Mouse (Mus musculus): ENCODE measurements around the gene Exosc1. TPM values are rescaled to one million over a fixed set of nuclear protein-coding genes. Genes with fewer than 3 reads are reported as not detected.

Gene Exosc1
- total and polyA plus RNA-seq, 3 experiments = 56.6 to 109 (median 68.6) TPM

DNA sequence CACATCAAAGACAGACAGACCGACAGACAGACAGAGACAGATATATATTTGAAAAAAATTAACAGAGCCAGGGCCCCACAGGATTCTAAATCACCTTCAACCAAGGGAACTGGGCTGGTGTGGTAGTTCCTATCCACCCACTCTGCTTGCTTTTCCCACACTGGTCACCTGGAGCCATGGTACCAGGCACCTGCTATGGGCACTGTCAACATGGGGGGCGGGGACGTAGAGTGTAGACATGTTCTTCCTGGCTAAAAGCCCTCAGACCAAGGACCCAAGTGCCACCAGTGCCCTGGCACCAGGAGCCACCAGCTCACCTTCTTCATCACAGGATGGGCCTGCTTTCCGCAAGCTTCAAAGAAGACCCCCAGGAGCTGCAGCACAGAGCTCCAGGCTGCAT is 51.4 kb downstream of the Exosc1 start:
- Histone ChIP-seq H3K79me2 (replicated peaks; ENCODE audit: control insufficient read depth, extremely low read depth, insufficient read depth, poor library complexity, severe bottlenecking) (no peaks in the 10 kb centered on the region), H3K27ac (ENCODE audit: insufficient read depth, low read depth) (no peak overlapping the region), H3K9ac (ENCODE audit: insufficient read depth, low read depth) (no peak overlapping the region), H3K9me3 (replicated peaks; ENCODE audit: low read length) (no peaks in the 10 kb centered on the region), H3K27me3 (replicated peaks) (no peaks in the 10 kb centered on the region), H3K36me3 (replicated peaks in 1 of 2; ENCODE audit: control insufficient read depth in 1 of 2, insufficient read depth in 1 of 2, low read length in 1 of 2) (peaks cover 70 to 94% of the 10 kb centered on the region in 2 experiments), H3K4me3 (replicated peaks in 1 of 3; ENCODE audit: low read depth in 2 of 3, low read length in 2 of 3, poor library complexity in 1 of 3) (no peak overlapping the region), H3K4me2 (ENCODE audit: insufficient read depth, low read depth, poor library complexity, severe bottlenecking) (no peak overlapping the region), H3K4me1 (ENCODE audit: control insufficient read depth in 1 of 2, insufficient read depth in 2 of 2) (no peaks in the 10 kb centered on the region)
- in situ Hi-C loops (cut with MboI; ENCODE audit: low pct_ligation_motif_present, low pct_unique_long_range_greater_than_20kb, low sequenced_read_pairs) = no loop called here
- dilution Hi-C loops (cut with MboI; ENCODE audit: extremely low pct_ligation_motif_present, extremely low pct_unique_long_range_greater_than_20kb, low sequenced_read_pairs) = no loop called here
- no peak for TF ChIP-seq CTCF (conservative IDR thresholded peaks at IDR 0.05 in 1 of 2, IDR thresholded peaks at IDR 0.05 in 1 of 2; ENCODE audit: low read depth in 2 of 2, low read length in 2 of 2)
- TF ChIP-seq POLR2A (IDR thresholded peaks at IDR 0.05; ENCODE audit: low read depth, low read length) = no peak
- no peak for TF ChIP-seq RAD21 (IDR thresholded peaks at IDR 0.05; ENCODE audit: low read depth, low read length)
- DNase-seq (ENCODE audit: extremely low read depth) = no peak

DNA sequence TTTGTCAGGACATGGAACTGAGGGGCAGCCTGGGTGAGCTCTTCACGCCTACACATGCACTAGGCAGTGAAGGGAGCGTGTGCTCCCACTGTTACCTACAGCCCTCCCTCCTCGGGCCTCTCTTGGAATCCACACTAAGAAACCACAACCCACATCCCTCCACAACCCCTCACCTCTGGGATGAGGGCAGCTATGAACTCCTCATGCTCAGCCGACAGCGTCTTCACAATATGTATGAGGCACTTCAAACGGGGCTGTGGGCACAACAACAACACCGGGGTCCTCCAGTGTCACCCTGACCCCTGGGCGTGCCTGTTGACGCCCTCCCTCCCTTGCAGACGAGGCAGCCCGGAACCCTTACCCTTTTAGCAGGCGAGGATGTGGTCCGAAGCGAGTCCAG is 58.9 kb downstream of the Exosc1 start:
- in situ Hi-C loops (cut with MboI; ENCODE audit: low pct_ligation_motif_present, low pct_unique_long_range_greater_than_20kb, low sequenced_read_pairs) = no loop called here

More for the DNA sequence above, 58.9 kb downstream of the Exosc1 start:
- TF ChIP-seq ZMIZ1 (IDR thresholded peaks at IDR 0.05; ENCODE audit: low read depth, low read length) (no peak), ETS1 (conservative IDR thresholded peaks at IDR 0.05; ENCODE audit: low read depth, low read length) (no peak), RCOR1 (conservative IDR thresholded peaks at IDR 0.05; ENCODE audit: low read depth, low read length) (no peak), KAT2A (IDR thresholded peaks at IDR 0.05; ENCODE audit: insufficient replicate concordance, low read length) (no peak), ELF1 (IDR thresholded peaks at IDR 0.05; ENCODE audit: low read depth, low read length) (no peak), TCF12 (IDR thresholded peaks at IDR 0.05; ENCODE audit: low read depth, low read length) (no peak), MAZ (IDR thresholded peaks at IDR 0.05; ENCODE audit: low read depth, low read length) (no peak), MYC (IDR thresholded peaks at IDR 0.05; ENCODE audit: low read depth, low read length) (no peak), E2F4 (IDR thresholded peaks at IDR 0.05; ENCODE audit: insufficient replicate concordance, low read depth, low read length) (no peak)
- H3K4me2 ChIP-seq (ENCODE audit: insufficient read depth, low read depth, poor library complexity, severe bottlenecking) = no peak overlapping the region
- H3K9me3 ChIP-seq (replicated peaks; ENCODE audit: low read length) = no peaks in the 10 kb centered on the region
- H3K9ac ChIP-seq (ENCODE audit: insufficient read depth, low read depth) = no peak overlapping the region
- dilution Hi-C loops (cut with MboI; ENCODE audit: extremely low pct_ligation_motif_present, extremely low pct_unique_long_range_greater_than_20kb, low sequenced_read_pairs) = no loop called here
- no peaks in the 10 kb centered on the region for H3K27me3 ChIP-seq (replicated peaks)
- H3K4me1 ChIP-seq (ENCODE audit: control insufficient read depth in 1 of 2, insufficient read depth in 2 of 2) = no peaks in the 10 kb centered on the region
- H3K79me2 ChIP-seq (replicated peaks; ENCODE audit: control insufficient read depth, extremely low read depth, insufficient read depth, poor library complexity, severe bottlenecking) = no peaks in the 10 kb centered on the region
- no peak for DNase-seq (ENCODE audit: extremely low read depth)
- no peak overlapping the region for H3K27ac ChIP-seq (ENCODE audit: insufficient read depth, low read depth)
- no peak overlapping the region for H3K4me3 ChIP-seq (replicated peaks in 1 of 3; ENCODE audit: low read depth in 2 of 3, low read length in 2 of 3, poor library complexity in 1 of 3)
- H3K36me3 ChIP-seq (replicated peaks in 1 of 2; ENCODE audit: control insufficient read depth in 1 of 2, insufficient read depth in 1 of 2, low read length in 1 of 2) = peaks cover 70 to 88% of the 10 kb centered on the region in 2 experiments

Other genes with a start within 250 kb of the Exosc1 start
- gene Slit1, start 189.8 kb downstream of the Exosc1 start, total RNA-seq (2012; rRNA removed) = 0.21 and 0.30 TPM in 2 replicates
- gene Slit1, start 189.8 kb downstream of the Exosc1 start, total RNA-seq (2014; rRNA removed) = 0.05 TPM in 1 of 2 replicates, not detected in the other
- gene Slit1, start 189.8 kb downstream of the Exosc1 start, polyA plus RNA-seq (2012; ENCODE audit: insufficient read length, low read depth) = 0.16 TPM in 1 of 2 replicates, not detected in the other
- 20.4 TPM in 2 replicates for gene Arhgap19, start 131.4 kb downstream of the Exosc1 start, total RNA-seq (2012; rRNA removed)
- 36.8 and 37.9 TPM in 2 replicates for gene Arhgap19, start 131.4 kb downstream of the Exosc1 start, total RNA-seq (2014; rRNA removed)
- 27.8 and 30.1 TPM in 2 replicates for gene Arhgap19, start 131.4 kb downstream of the Exosc1 start, polyA plus RNA-seq (2012; ENCODE audit: insufficient read length, low read depth)
- 0.80 and 2.0 TPM in 2 replicates for gene Frat1, start 103.5 kb downstream of the Exosc1 start, total RNA-seq (2012; rRNA removed)
- 0.70 and 0.96 TPM in 2 replicates for gene Frat1, start 103.5 kb downstream of the Exosc1 start, total RNA-seq (2014; rRNA removed)
- gene Frat1, start 103.5 kb downstream of the Exosc1 start, polyA plus RNA-seq (2012; ENCODE audit: insufficient read length, low read depth) = 0.64 and 0.94 TPM in 2 replicates
- gene Frat2, start 85.3 kb downstream of the Exosc1 start, total RNA-seq (2012; rRNA removed) = 0.67 and 1.0 TPM in 2 replicates
- 0.55 and 0.68 TPM in 2 replicates for gene Frat2, start 85.3 kb downstream of the Exosc1 start, total RNA-seq (2014; rRNA removed)
- gene Frat2, start 85.3 kb downstream of the Exosc1 start, polyA plus RNA-seq (2012; ENCODE audit: insufficient read length, low read depth) = 1.2 and 1.3 TPM in 2 replicates
- gene Rrp12, start 37.2 kb downstream of the Exosc1 start, total RNA-seq (2012; rRNA removed) = 42.5 and 58.0 TPM in 2 replicates
- 20.1 and 22.0 TPM in 2 replicates for gene Rrp12, start 37.2 kb downstream of the Exosc1 start, total RNA-seq (2014; rRNA removed)
- 62.4 and 64.3 TPM in 2 replicates for gene Rrp12, start 37.2 kb downstream of the Exosc1 start, polyA plus RNA-seq (2012; ENCODE audit: insufficient read length, low read depth)
- 736 and 928 TPM in 2 replicates for gene Pgam1, start 21.5 kb downstream of the Exosc1 start, total RNA-seq (2012; rRNA removed)
- 1,480 and 1,507 TPM in 2 replicates for gene Pgam1, start 21.5 kb downstream of the Exosc1 start, total RNA-seq (2014; rRNA removed)
- 870 and 932 TPM in 2 replicates for gene Pgam1, start 21.5 kb downstream of the Exosc1 start, polyA plus RNA-seq (2012; ENCODE audit: insufficient read length, low read depth)
- 45.5 and 49.6 TPM in 2 replicates for gene Zdhhc16, start 57 bp upstream of the Exosc1 start, total RNA-seq (2012; rRNA removed)
- 29.9 and 30.3 TPM in 2 replicates for gene Zdhhc16, start 57 bp upstream of the Exosc1 start, total RNA-seq (2014; rRNA removed)
- gene Zdhhc16, start 57 bp upstream of the Exosc1 start, polyA plus RNA-seq (2012; ENCODE audit: insufficient read length, low read depth) = 51.1 and 54.3 TPM in 2 replicates
- 26.2 and 32.1 TPM in 2 replicates for gene Mms19, start 47.7 kb upstream of the Exosc1 start, total RNA-seq (2012; rRNA removed)
- 34.4 and 43.3 TPM in 2 replicates for gene Mms19, start 47.7 kb upstream of the Exosc1 start, total RNA-seq (2014; rRNA removed)
- gene Mms19, start 47.7 kb upstream of the Exosc1 start, polyA plus RNA-seq (2012; ENCODE audit: insufficient read length, low read depth) = 36.5 and 46.3 TPM in 2 replicates
- 3.1 and 3.6 TPM in 2 replicates for gene Ubtd1, start 48.3 kb upstream of the Exosc1 start, total RNA-seq (2012; rRNA removed)
- 3.1 and 3.4 TPM in 2 replicates for gene Ubtd1, start 48.3 kb upstream of the Exosc1 start, total RNA-seq (2014; rRNA removed)
- gene Ubtd1, start 48.3 kb upstream of the Exosc1 start, polyA plus RNA-seq (2012; ENCODE audit: insufficient read length, low read depth) = 5.5 and 5.8 TPM in 2 replicates
- gene Ankrd2, start 102.6 kb upstream of the Exosc1 start, total RNA-seq (2012; rRNA removed) = not detected in 2 replicates
- gene Ankrd2, start 102.6 kb upstream of the Exosc1 start, total RNA-seq (2014; rRNA removed) = not detected in 2 replicates
- gene Ankrd2, start 102.6 kb upstream of the Exosc1 start, polyA plus RNA-seq (2012; ENCODE audit: insufficient read length, low read depth) = not detected in 2 replicates
- gene Hoga1, start 112.2 kb upstream of the Exosc1 start, total RNA-seq (2012; rRNA removed) = not detected in 2 replicates
- not detected in 2 replicates for gene Hoga1, start 112.2 kb upstream of the Exosc1 start, total RNA-seq (2014; rRNA removed)
- not detected in 2 replicates for gene Hoga1, start 112.2 kb upstream of the Exosc1 start, polyA plus RNA-seq (2012; ENCODE audit: insufficient read length, low read depth)
- gene 4933411K16Rik, start 118.8 kb upstream of the Exosc1 start, total RNA-seq (2012; rRNA removed) = not detected in 2 replicates
- not detected in 2 replicates for gene 4933411K16Rik, start 118.8 kb upstream of the Exosc1 start, total RNA-seq (2014; rRNA removed)
- not detected in 2 replicates for gene 4933411K16Rik, start 118.8 kb upstream of the Exosc1 start, polyA plus RNA-seq (2012; ENCODE audit: insufficient read length, low read depth)
- 0.04 TPM in 1 of 2 replicates, not detected in the other for gene Morn4, start 152.9 kb upstream of the Exosc1 start, total RNA-seq (2012; rRNA removed)
- gene Morn4, start 152.9 kb upstream of the Exosc1 start, total RNA-seq (2014; rRNA removed) = not detected in 2 replicates
- gene Morn4, start 152.9 kb upstream of the Exosc1 start, polyA plus RNA-seq (2012; ENCODE audit: insufficient read length, low read depth) = 0.24 and 0.27 TPM in 2 replicates
- 10.0 and 10.9 TPM in 2 replicates for gene Pi4k2a, start 157.0 kb upstream of the Exosc1 start, total RNA-seq (2012; rRNA removed)
- gene Pi4k2a, start 157.0 kb upstream of the Exosc1 start, total RNA-seq (2014; rRNA removed) = 5.8 and 7.0 TPM in 2 replicates
- gene Pi4k2a, start 157.0 kb upstream of the Exosc1 start, polyA plus RNA-seq (2012; ENCODE audit: insufficient read length, low read depth) = 21.4 and 23.9 TPM in 2 replicates
- 7.7 and 9.3 TPM in 2 replicates for gene Avpi1, start 195.6 kb upstream of the Exosc1 start, total RNA-seq (2012; rRNA removed)
- gene Avpi1, start 195.6 kb upstream of the Exosc1 start, total RNA-seq (2014; rRNA removed) = 8.1 and 9.0 TPM in 2 replicates
- gene Avpi1, start 195.6 kb upstream of the Exosc1 start, polyA plus RNA-seq (2012; ENCODE audit: insufficient read length, low read depth) = 5.9 and 6.5 TPM in 2 replicates
- not detected in 2 replicates for gene Marveld1, start 214.0 kb upstream of the Exosc1 start, total RNA-seq (2012; rRNA removed)
- gene Marveld1, start 214.0 kb upstream of the Exosc1 start, total RNA-seq (2014; rRNA removed) = not detected in 2 replicates
- 0.07 TPM in 1 of 2 replicates, not detected in the other for gene Marveld1, start 214.0 kb upstream of the Exosc1 start, polyA plus RNA-seq (2012; ENCODE audit: insufficient read length, low read depth)
- gene Zfyve27, start 230.5 kb upstream of the Exosc1 start, total RNA-seq (2012; rRNA removed) = 14.6 and 16.2 TPM in 2 replicates
- 11.3 and 11.4 TPM in 2 replicates for gene Zfyve27, start 230.5 kb upstream of the Exosc1 start, total RNA-seq (2014; rRNA removed)
- 18.3 and 19.2 TPM in 2 replicates for gene Zfyve27, start 230.5 kb upstream of the Exosc1 start, polyA plus RNA-seq (2012; ENCODE audit: insufficient read length, low read depth)

Data from CH12.LX (cell line).